Mouse (Mus musculus): ENCODE measurements around the gene Gm47969. TPM values are rescaled to one million over a fixed set of nuclear protein-coding genes. Genes with fewer than 3 reads are reported as not detected.

The Gm47969 gene
- total RNA-seq (2023) = not detected

DNA sequence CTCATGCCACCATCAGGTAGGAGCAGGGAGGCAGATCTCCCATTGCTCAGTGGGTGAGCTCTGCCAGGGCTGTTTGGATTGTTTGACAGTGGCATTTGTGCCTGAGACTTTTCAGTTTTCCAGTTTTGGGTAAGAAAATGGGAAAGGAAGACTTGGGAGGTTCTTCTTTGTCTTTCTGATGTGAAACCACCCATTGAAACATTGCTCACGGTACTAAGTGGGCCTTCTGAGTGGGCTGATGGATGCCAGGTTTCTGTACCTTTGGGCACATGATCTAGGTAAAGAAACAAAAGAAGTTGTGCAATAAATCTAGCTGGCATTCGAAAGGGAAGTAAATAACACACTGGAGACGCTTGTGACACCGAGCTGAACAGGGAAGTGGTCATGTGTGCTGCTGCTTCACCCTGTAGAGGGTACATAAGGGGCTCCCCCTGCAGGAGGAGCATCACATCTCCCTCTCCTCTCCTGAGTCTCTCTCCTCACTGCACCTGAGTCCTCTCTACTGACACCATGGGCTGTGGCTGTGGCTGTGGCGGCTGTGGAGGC lies at the start of gene Gm47969:
TSS of gene Gm47969 (plus strand) at position 51 of the 546 bp plus-strand sequence.

DNA sequence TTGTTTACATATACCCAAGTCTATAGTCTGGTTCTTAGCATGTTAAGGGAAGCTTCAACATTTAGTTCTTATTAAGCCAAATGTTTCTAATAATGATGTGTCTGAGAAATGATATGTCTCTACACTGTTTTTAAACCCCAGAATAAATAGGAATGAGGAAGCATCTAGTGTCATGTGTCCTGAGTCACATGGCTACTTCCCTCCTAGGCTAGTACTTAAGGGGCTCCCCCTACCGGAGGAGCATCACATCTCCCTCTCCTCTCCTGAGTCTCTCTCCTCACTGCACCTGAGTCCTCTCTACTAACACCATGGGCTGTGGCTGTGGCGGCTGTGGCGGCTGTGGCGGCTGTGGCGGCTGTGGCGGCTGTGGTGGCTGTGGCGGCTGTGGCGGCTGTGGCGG lies 44.4 kb upstream of the Gm47969 start, which contains the start of gene Gm47959:
TSS of gene Gm47959 (plus strand) at position 243 of the 400 bp plus-strand sequence.

DNA sequence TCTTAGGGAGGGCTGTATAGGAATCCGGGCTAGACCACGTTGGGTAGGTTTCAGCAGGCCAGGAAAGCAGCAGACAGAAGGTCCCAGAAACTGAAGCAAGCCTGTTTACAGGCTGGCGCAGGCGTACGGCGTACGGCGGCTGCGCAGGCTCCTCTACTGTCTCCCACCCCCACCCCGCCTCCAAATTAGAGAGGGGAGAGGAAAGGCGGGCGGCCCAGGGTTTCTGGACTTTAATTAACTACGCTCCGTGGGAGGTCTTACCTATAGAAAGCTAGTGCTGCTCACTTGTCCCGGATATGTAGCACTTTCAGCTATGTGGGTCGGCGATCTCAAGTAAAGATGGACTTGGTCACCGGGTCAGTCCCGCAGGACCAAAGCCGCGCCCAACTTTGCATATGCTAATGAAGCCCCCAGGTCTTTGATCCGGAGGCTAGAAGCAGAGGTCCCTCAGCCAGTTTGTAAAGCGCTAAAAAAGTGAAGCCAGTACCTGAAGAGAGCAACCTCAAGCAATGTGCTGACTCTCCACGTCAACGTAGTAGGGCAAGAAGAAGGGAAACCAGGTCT lies 6.5 kb upstream of the Gm47969 start, which contains the start of gene Slc19a3:
TSS of gene Slc19a3 (minus strand) at position 340 of the 564 bp plus-strand sequence.

DNA sequence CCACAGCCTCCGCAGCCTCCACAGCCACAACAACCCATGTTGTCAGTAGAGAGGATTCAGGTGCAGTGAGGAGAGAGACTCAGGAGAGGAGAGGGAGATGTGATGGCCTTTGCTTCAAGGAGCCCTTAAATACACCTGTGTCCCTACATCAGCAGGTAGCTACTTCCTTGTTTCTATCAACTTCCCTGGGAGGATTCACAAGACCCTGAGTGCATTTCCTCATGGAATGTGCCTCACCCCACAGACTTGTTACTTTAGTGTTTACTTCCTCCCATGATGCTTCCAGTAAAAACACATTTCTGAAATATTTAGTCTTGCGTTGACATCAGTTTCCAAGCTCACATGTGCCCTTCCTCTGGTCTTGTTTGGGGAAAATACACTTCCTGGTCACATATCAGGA lies 2.4 kb upstream of the Gm47969 start, which contains the start of gene Krtap28-10:
TSS of gene Krtap28-10 (minus strand) at position 101 of the 400 bp plus-strand sequence.

DNA sequence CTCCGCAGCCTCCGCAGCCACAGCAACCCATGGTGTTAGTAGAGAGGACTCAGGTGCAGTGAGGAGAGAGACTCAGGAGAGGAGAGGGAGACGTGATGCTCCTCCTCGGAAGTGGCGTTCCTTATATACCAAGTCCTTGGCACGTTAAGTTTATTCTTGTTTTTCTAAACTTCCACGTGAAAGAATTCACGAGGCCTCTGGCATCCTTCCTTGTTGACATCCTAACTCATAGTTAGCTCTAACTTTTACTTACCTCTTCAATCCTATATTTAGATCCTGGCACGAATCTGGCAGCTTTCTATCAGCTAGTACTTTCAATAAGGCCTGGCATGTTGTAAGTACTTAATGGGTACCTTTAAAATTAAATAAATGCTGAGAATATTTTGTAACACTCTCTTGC lies 14.5 kb downstream of the Gm47969 start, which contains the start of gene A030005K14Rik:
TSS of gene A030005K14Rik (minus strand) at position 101 of the 400 bp plus-strand sequence.

DNA sequence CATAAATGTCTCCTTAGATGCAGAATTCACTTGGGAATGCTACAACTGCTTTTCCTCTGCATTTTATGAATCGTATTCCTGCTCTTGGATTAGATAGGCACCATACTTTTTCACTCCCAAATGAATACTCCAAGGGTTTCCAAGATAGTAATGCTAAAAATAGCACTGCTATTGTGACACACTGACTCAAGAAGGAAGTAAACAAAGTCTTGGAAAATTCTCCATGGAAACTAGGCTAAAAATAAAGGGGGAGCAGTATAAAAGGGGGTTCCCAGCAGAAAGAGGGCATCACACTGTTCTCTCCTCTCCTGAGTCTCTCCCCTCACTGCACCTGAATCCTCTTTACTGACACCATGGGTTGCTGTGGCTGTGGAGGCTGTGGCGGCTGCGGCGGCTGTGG lies 15.9 kb downstream of the Gm47969 start, which contains the start of gene Krtap28-13:
TSS of gene Krtap28-13 (plus strand) at position 288 of the 400 bp plus-strand sequence.

Other genes starting within 250 kb of the Gm47969 start
- gene Agfg1, start 205.4 kb upstream of the Gm47969 start, total RNA-seq (2023) = 10 to 100 TPM; 48.0 to 50.7 TPM
- not detected for gene A030005L19Rik, start 131.6 kb upstream of the Gm47969 start, total RNA-seq (2023)
- not detected for gene A030014E15Rik, start 120.0 kb upstream of the Gm47969 start, total RNA-seq (2023)
- gene Gm6217, start 113.5 kb upstream of the Gm47969 start, total RNA-seq (2023) = not detected
- not detected for gene A030003K21Rik, start 101.5 kb upstream of the Gm47969 start, total RNA-seq (2023)
- gene Gm7544, start 88.9 kb upstream of the Gm47969 start, total RNA-seq (2023) = not detected
- not detected for gene Gm47955, start 84.6 kb upstream of the Gm47969 start, total RNA-seq (2023)
- gene Gm47959, start 44.4 kb upstream of the Gm47969 start, total RNA-seq (2023) = not detected
- gene Slc19a3, start 6.5 kb upstream of the Gm47969 start, total RNA-seq (2023) = not detected
- not detected for gene Krtap28-10, start 2.5 kb upstream of the Gm47969 start, total RNA-seq (2023)
- gene A030005K14Rik, start 14.4 kb downstream of the Gm47969 start, total RNA-seq (2023) = not detected
- not detected for gene Krtap28-13, start 16.0 kb downstream of the Gm47969 start, total RNA-seq (2023)
- not detected for gene Ccl20, start 71.8 kb downstream of the Gm47969 start, total RNA-seq (2023)
- not detected for gene Daw1, start 114.8 kb downstream of the Gm47969 start, total RNA-seq (2023)